Mouse (Mus musculus) ES-E14 (cell line): ENCODE results near the gene Mettl26. TPM values are rescaled to one million over a fixed set of nuclear protein-coding genes. Genes with fewer than 3 reads are reported as not detected.

Experiments
- DNase-seq: peaks from one replicate; pipeline ENCODE4 v3.0.0-alpha.2; 2013; ENCODE audit warnings: low read depth, low spot score
- H3K27ac ChIP-seq: 2 replicates; pipeline ENCODE4 v1.5.1; 2012; ENCODE audit warnings: low read depth, mild to moderate bottlenecking, low read length, moderate library complexity, mixed read lengths; ENCODE audit not compliant: poor library complexity, insufficient read depth, severe bottlenecking
- H3K36me3 ChIP-seq: 2 replicates; pipeline ENCODE4 v1.6.1; 2012; ENCODE audit warnings: mild to moderate bottlenecking, low read length, moderate library complexity, mixed read lengths; ENCODE audit not compliant: control insufficient read depth, poor library complexity, insufficient read depth, severe bottlenecking
- H3K4me1 ChIP-seq, 2 experiments: fragments of 150-350 bp in 1 of 2; sonication (generic) in 1 of 2; 2 replicates each; pipeline ENCODE4 v1.6.1; 2012; ENCODE audit warnings: low read length in 2 of 2, mild to moderate bottlenecking in 1 of 2, mixed read lengths in 1 of 2; ENCODE audit not compliant: control insufficient read depth in 2 of 2, insufficient read depth in 2 of 2, poor library complexity in 1 of 2
- H3K4me3 ChIP-seq, 2 experiments: fragments of 150-350 bp in 1 of 2; sonication (generic) in 1 of 2; 2 replicates each; pipeline ENCODE4 v1.5.1; 2012; ENCODE audit warnings: low read length in 2 of 2, low read depth in 1 of 2, mild to moderate bottlenecking in 1 of 2, mixed read lengths in 1 of 2; ENCODE audit not compliant: insufficient read depth in 1 of 2, poor library complexity in 1 of 2, severe bottlenecking in 1 of 2
- H3K9ac ChIP-seq: 2 replicates; pipeline ENCODE4 v1.6.1; 2012; ENCODE audit warnings: low read depth, mild to moderate bottlenecking, low read length, mixed read lengths; ENCODE audit not compliant: poor library complexity, insufficient read depth, severe bottlenecking
- H3K9me3 ChIP-seq: fragments of 150-350 bp; sonication (generic); 2 replicates; pipeline ENCODE4 v1.6.1; 2012; ENCODE audit warnings: low read depth, mild to moderate bottlenecking, low read length; ENCODE audit not compliant: control insufficient read depth, insufficient read depth
- CHD2 ChIP-seq: IDR thresholded peaks from 2 replicates; pipeline ENCODE4 v1.6.1; 2014; ENCODE audit warnings: mild to moderate bottlenecking, low read depth, low read length, inconsistent platforms
- HCFC1 ChIP-seq: IDR thresholded peaks from 2 replicates; pipeline ENCODE4 v1.6.1; 2012; ENCODE audit warnings: low read length, inconsistent platforms, borderline replicate concordance; ENCODE audit not compliant: insufficient read depth
- MAFK ChIP-seq: IDR thresholded peaks from 2 replicates; pipeline ENCODE4 v1.6.1; 2014; ENCODE audit warnings: mild to moderate bottlenecking, low read depth, low read length, inconsistent platforms; ENCODE audit not compliant: insufficient read depth
- ZC3H11A ChIP-seq: IDR thresholded peaks from 2 replicates; pipeline ENCODE4 v1.6.1; 2012; ENCODE audit warnings: low read depth, mild to moderate bottlenecking, inconsistent platforms, low read length, borderline replicate concordance
- ZNF384 ChIP-seq: IDR thresholded peaks from 2 replicates; pipeline ENCODE4 v1.6.1; 2012; ENCODE audit warnings: low read depth, low read length, inconsistent platforms
- in situ Hi-C, 2 experiments: fragments of 600-800 bp; cut with MboI; formaldehyde crosslinking; loops; one replicate each; pipeline ENCODE4 v1.15.1; 2025; ENCODE audit warnings: low sequenced_read_pairs in 2 of 2, inconsistent platforms in 1 of 2; ENCODE audit not compliant: unreplicated experiment in 2 of 2
- total RNA-seq: library from RNA; depleted of rRNA; stranded (reverse); fragments of 300-350 nt; gene quantifications from 2 replicates; pipeline ENCODE4 v1.2.3, GENCODE M21; 2012

The Mettl26 gene
- total RNA-seq, 1 experiment: 26.6 TPM

DNA sequence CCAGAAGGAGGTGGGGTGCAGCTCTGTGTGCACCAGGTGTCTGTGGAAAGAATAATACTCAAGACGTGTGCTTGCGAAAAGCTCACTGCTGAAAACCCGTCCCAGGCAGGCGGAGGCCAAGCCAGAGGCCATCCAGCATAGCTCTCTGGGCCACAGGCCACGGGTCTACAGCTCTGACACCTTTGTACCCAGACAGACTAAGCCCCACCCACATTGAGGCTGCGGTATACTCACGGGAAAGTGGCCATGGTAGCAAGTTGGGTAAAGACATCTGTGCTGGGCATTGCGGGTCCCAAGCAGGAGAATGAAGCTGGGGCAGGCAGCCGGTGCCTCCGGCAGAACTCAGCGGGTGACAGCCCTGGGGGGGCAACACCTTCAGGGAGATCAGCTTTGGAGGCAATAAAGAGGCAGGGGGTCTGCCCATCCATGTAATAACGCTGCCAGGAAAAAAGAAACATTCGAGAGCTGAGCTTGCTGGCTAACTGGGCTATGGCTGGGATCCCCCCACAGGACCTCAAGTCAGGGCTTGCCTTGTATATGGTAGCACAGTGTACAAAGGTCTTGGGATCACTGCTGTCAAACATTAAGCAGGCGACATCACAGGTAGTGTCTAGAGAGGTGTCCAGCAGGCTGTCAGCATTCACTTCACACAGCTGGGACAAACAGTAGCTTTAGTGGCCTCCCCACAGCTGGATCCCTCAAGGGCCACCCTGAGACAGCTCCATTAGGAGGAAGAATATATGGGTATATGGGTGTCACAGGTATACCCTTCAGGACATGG is 35.2 kb upstream of the Mettl26 start:
- Histone ChIP-seq H3K4me1 (peaks cover 1 to 23% of the 10 kb centered on the region in 2 experiments; a peak in 1 of 4 replicates), H3K27ac (no peak overlapping the region), H3K9me3 (no peaks in the 10 kb centered on the region), H3K9ac (no peak overlapping the region), H3K36me3 (peaks cover 55% of the 10 kb centered on the region), H3K4me3 (no peak overlapping the region)
- no peak for DNase-seq
- TF ChIP-seq CHD2: no peak
- no peak for TF ChIP-seq ZNF384
- in situ Hi-C loops: no loop called here

DNA sequence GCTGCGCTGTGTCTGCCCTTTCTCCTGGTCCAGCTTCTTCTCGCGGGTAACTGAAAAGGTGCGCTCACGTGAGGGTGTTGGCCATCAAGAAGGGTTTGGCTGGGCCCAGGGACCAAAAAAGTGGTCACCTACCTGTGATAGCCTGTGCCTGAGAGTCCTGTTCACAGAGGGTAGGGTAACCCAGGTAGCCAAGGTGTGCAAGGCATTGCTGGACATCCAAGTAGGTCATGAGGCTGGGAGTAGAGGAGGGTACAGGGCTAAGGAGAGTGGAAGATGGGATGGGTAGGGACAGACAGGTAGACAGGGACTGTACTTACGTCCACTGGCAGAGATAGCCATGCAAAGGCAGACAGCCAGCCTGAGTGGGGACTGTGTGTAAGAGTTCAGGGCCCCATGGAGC is 34.4 kb upstream of the Mettl26 start:
- Histone ChIP-seq H3K9me3 (no peaks in the 10 kb centered on the region), H3K36me3 (peaks cover 47% of the 10 kb centered on the region), H3K4me3 (no peak overlapping the region), H3K27ac (no peak overlapping the region), H3K9ac (no peak overlapping the region), H3K4me1 (peaks cover 2 to 16% of the 10 kb centered on the region in 2 experiments; a peak in 1 of 4 replicates)
- no peak for DNase-seq
- TF ChIP-seq MAFK (no peak), ZNF384 (no peak), CHD2 (no peak), HCFC1 (no peak), ZC3H11A (no peak)
- in situ Hi-C loops: no loop called here

DNA sequence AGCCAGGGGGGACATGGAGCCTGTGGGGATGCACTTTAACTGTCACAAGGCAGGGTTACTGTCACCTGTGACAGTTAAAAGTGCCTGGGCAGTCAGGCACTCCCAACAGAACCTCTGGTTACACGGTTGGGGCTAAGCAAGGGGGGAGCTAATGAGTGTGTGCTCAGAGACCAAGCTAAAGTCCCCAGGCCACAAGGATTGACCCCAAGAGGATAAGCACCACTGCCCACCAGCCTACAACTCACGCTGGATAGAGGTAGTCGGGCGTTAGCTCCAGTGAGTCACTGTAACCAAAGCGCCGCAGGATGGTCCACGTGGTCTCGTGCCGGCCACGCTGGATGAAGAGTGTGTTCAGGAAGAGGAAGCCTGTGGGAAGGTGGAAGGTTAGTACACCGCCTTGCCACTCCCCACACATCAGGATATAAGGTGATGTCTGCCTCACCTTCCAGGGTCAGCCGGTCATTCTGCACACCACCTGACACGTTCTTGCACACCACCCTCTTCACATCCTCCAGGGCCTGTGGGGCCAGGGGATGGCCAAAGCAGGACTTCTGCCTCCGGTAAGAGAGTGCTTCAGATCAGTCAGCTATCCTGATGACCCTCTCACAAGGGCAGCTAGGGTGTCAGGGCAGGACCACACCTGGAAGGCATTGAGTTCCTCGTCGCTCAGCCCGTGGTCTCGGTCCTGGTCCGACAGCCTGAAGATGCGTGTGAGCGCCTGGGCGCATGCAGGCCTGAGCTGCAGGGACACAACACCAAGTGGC is 33.6 kb upstream of the Mettl26 start, which contains the start of gene Gm20683:
Gm20683 (minus strand) TSS at position 647 of the 764 bp plus-strand sequence.
- no peak within 1 kb of the TSS for H3K9ac ChIP-seq
- no peak for DNase-seq
- no peaks in the 10 kb centered on the region for H3K9me3 ChIP-seq
- in situ Hi-C loops: no loop called here
- H3K4me1 ChIP-seq: peaks cover 2 to 14% of the 10 kb centered on the region in 2 experiments; a peak in 1 of 4 replicates
- no peak within 1 kb of the TSS for H3K27ac ChIP-seq
- no peak within 1 kb of the TSS for H3K4me3 ChIP-seq
- no peak for TF ChIP-seq ZC3H11A
- TF ChIP-seq CHD2: no peak
- no peak for TF ChIP-seq MAFK
- no peak for TF ChIP-seq HCFC1
- no peak for TF ChIP-seq ZNF384
- H3K36me3 ChIP-seq: peaks cover 49% of the 10 kb centered on the region

DNA sequence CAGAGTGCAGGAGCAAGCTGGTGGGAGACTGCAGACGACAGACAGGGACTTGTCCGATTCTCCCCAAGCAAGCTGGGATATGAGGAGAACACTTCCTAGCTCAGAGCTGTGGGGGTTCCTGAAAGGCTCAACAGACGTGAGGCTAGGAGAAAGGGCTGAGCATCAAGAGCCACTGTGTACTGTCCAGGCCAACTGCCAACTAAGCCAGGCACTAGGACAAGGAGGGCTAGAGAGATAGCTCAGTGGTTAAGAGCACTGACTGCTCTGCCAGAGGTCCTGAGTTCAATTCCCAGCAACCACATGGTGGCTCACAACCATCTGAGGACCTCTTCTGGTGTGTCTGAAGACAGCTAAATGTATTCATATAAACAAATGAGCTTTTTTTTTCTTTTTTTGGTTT is 32.4 kb upstream of the Mettl26 start:
- Histone ChIP-seq H3K36me3 (peaks cover 49% of the 10 kb centered on the region), H3K4me1 (peaks cover 2 to 9% of the 10 kb centered on the region in 2 experiments; a peak in 1 of 4 replicates), H3K4me3 (no peak overlapping the region), H3K27ac (no peak overlapping the region), H3K9me3 (no peaks in the 10 kb centered on the region), H3K9ac (no peak overlapping the region)
- TF ChIP-seq ZNF384: no peak
- TF ChIP-seq ZC3H11A: no peak
- no peak for TF ChIP-seq MAFK
- no peak for TF ChIP-seq HCFC1
- TF ChIP-seq CHD2: no peak
- in situ Hi-C loops: no loop called here
- DNase-seq: no peak
